Mouse (Mus musculus) ES-E14 (cell line): ENCODE measurements around the gene Usp32.

Experiments
- CHD2 ChIP-seq: IDR thresholded peaks from 2 replicates; pipeline ENCODE4 v1.6.1; 2014; ENCODE audit warnings: mild to moderate bottlenecking, low read depth, low read length, inconsistent platforms
- ZC3H11A ChIP-seq: IDR thresholded peaks from 2 replicates; pipeline ENCODE4 v1.6.1; 2012; ENCODE audit warnings: low read depth, mild to moderate bottlenecking, inconsistent platforms, low read length, borderline replicate concordance

- TF ChIP-seq ZC3H11A, result no peak
- TF ChIP-seq CHD2, result no peak
Measured at GRCm38 (mm10) chr11:85126257-85127102, 13.5 kb downstream of the Usp32 start.
